9 mouse cellular contexts compared by ENCODE assay signal in genomic region chr6:31176368-31176767, GRCm38 (mm10).
DNase-seq lines count a peak whose midpoint lies in the region; ATAC-seq and TF ChIP-seq lines count a peak whose summit lies in the region.
"Had no signal": no experiment of that assay in that cellular context is flagged by ENCODE, and none has a peak within 500 bp of the region (broad histone marks: within the 10 kb centered on the region; RNA-seq: fewer than 3 reads in every experiment).

No protein-coding gene starts in this region.

- no peaks in the 10 kb centered on the region for H3K36me3 ChIP-seq in E14TG2a.4 (ENCODE audit: insufficient read depth, low read length)
- H3K36me3 ChIP-seq: limb, embryonic 15.5 days had no signal

- intact Hi-C loops in heart, postnatal 14 days (cut with DNase I): no loop called here
- intact Hi-C loops in heart, postnatal 36 days (cut with DNase I): loop anchor here (2.0 kb wide), 1 partner anchor 102 kb away; no protein-coding TSS in a partner anchor

- no peak overlapping the region for H3K4me3 ChIP-seq in E14TG2a.4 (replicated peaks; ENCODE audit: low read length)
- H3K4me3 ChIP-seq: limb, embryonic 15.5 days had no signal

- no peaks in the 10 kb centered on the region for H3K9me3 ChIP-seq in E14TG2a.4 (ENCODE audit: low read length)
- H3K9me3 ChIP-seq: limb, embryonic 15.5 days had no signal

- H3K27me3 ChIP-seq in E14TG2a.4 (ENCODE audit: insufficient read depth, low read length): peaks cover 5% of the 10 kb centered on the region; the same call in 1 of the 2 replicates

- DNase-seq in heart, postnatal 14 days: peak; percentile 38 to 65
- DNase-seq in heart, postnatal 36 days: no peak
- DNase-seq in 3T3-L1 (ENCODE audit: low read depth, low spot score): peak; percentile 70
- DNase-seq in spleen, postnatal 36 days (ENCODE audit: low spot score in 2 of 2): peak; percentile 13 to 20
- no peak for DNase-seq in cerebellum, adult 11-12 months
- DNase-seq in layer of hippocampus, adult 8-10 months (ENCODE audit: low spot score in 2 of 2): no peak

- peak; percentile 15; the same call in 1 of the 2 replicates for TF ChIP-seq CTCF in E14TG2a.4 (conservative IDR thresholded peaks at IDR 0.05; ENCODE audit: low read length)

- no peaks in the 10 kb centered on the region for H3K4me1 ChIP-seq in E14TG2a.4 (replicated peaks; ENCODE audit: low read depth, low read length)

- peak; percentile 83 for ATAC-seq in inflammation-experienced regulatory T-cells, adult 6 months

Comparison
In these comparisons a context has a peak if more than half of its experiments do, and no peak if none do; other contexts are left out.
1. DNase-seq: peak in heart, postnatal 14 days (2 of 2), 3T3-L1 (single experiment) and spleen, postnatal 36 days (2 of 2); none in heart, postnatal 36 days (0 of 2), cerebellum, adult 11-12 months (single experiment) and layer of hippocampus, adult 8-10 months (0 of 2).